Mouse (Mus musculus) left cerebral cortex, postnatal 25 days (tissue): Measurements from ENCODE around the gene Aasdh. TPM values are rescaled to one million over a fixed set of nuclear protein-coding genes. Genes with fewer than 3 reads are reported as not detected.

Experiments
- DNase-seq, 2 experiments: peaks; one replicate each; pipeline ENCODE4 v3.0.0; 2022; ENCODE audit warnings: low spot score in 2 of 2, mixed read lengths in 1 of 2
- intact Hi-C: fragments of 180-260 bp; cut with DNase I; formaldehyde crosslinking; loops from one replicate; pipeline ENCODE4 v1.15.1; 2025
- total RNA-seq, 2 experiments: library from RNA; stranded (reverse); gene quantifications; 2 replicates each; pipeline ENCODE4 v1.2.3; 2021

Aasdh gene
- total RNA-seq, 2 experiments from 2014 or later: 21.1 to 21.4 TPM

GRCm38 (mm10) chr5:76851316-76851715 is 54.0 kb downstream of the Aasdh start:
- DNase-seq: no peak
- intact Hi-C loops: loop anchor here (5.0 kb wide), 1 partner anchor 284 kb away; no protein-coding TSS in a partner anchor

GRCm38 (mm10) chr5:76847106-76847505 is 58.2 kb downstream of the Aasdh start:
- no peak for DNase-seq
- intact Hi-C loops: no loop called here

- peak in 1 of 2 experiments; percentile 68 for DNase-seq
- intact Hi-C loops: loop anchor here (5.0 kb wide), 1 partner anchor 187 kb away; the partner anchor contains the start of gene C530008M17Rik
Measured at GRCm38 (mm10) chr5:76844618-76845186, 60.6 kb downstream of the Aasdh start.

- intact Hi-C loops: loop anchor here (1.0 to 5.0 kb wide), 2 partner anchors 187 to 256 kb away; partner anchors contain the start of genes C530008M17Rik and Cep135
- DNase-seq: no peak
Measured at GRCm38 (mm10) chr5:76843851-76844419, 61.4 kb downstream of the Aasdh start.

GRCm38 (mm10) chr5:76843448-76843847 is 61.9 kb downstream of the Aasdh start:
- DNase-seq: peak; percentile 67 to 78
- intact Hi-C loops: loop anchor here (1.0 to 5.0 kb wide), 2 partner anchors 186 to 255 kb away; partner anchors contain the start of genes C530008M17Rik and Cep135

GRCm38 (mm10) chr5:76841859-76842258 is 63.5 kb downstream of the Aasdh start:
- intact Hi-C loops: loop anchor here (5.0 kb wide), 1 partner anchor 185 kb away; the partner anchor contains the start of gene C530008M17Rik
- DNase-seq: no peak

- no peak for DNase-seq
- intact Hi-C loops: loop anchor here (5.0 kb wide), 1 partner anchor 182 kb away; the partner anchor contains the start of gene C530008M17Rik
Measured at GRCm38 (mm10) chr5:76839786-76840185, 65.5 kb downstream of the Aasdh start.

GRCm38 (mm10) chr5:76837018-76837417 is 68.3 kb downstream of the Aasdh start:
- peak in 1 of 2 experiments; percentile 75 for DNase-seq

GRCm38 (mm10) chr5:76832529-76833210 is 72.6 kb downstream of the Aasdh start:
- no peak for DNase-seq
- intact Hi-C loops: no loop called here

More at GRCm38 (mm10) chr5:76837018-76837417, 68.3 kb downstream of the Aasdh start:
- intact Hi-C loops: no loop called here

GRCm38 (mm10) chr5:76828527-76829240 is 76.6 kb downstream of the Aasdh start:
- intact Hi-C loops: no loop called here

More at GRCm38 (mm10) chr5:76828527-76829240, 76.6 kb downstream of the Aasdh start:
- DNase-seq: peak in 1 of 2 experiments; percentile 38

Other genes with a start within 250 kb of the Aasdh start
- 10 to 100 TPM; 49.5 to 54.8 TPM for gene C530008M17Rik, start 249.0 kb downstream of the Aasdh start, total RNA-seq
- gene Paics, start 45.8 kb upstream of the Aasdh start, total RNA-seq: 10 to 100 TPM; 89.7 to 92.4 TPM
- gene Ppat, start 46.1 kb upstream of the Aasdh start, total RNA-seq: 10 to 100 TPM; 17.4 to 19.3 TPM
- gene Srp72, start 69.2 kb upstream of the Aasdh start, total RNA-seq: 100 to 1,000 TPM; 107 TPM
- gene Arl9, start 98.5 kb upstream of the Aasdh start, total RNA-seq: not detected
- gene Thegl, start 110.5 kb upstream of the Aasdh start, total RNA-seq: under 1 TPM in 1 of 2 experiments, not detected in 1; 0.69 TPM
- 10 to 100 TPM; 21.1 to 25.5 TPM for gene Hopx, start 209.6 kb upstream of the Aasdh start, total RNA-seq